Mouse (Mus musculus) limb, embryonic 11.5 days (tissue): ENCODE measurements at regions not wholly inside any gene's neighbourhood (a gene's known extent, or its start where the extent isn't known, plus 50 kb on each side); places are given as distances from the start of the nearest gene placed in this dataset.

ENCODE experiments used
- ATAC-seq: fragments of 200-750 bp; cut with Nextera tagmentation; 2 replicates; pipeline ENCODE4 v1.8.0; 2017; ENCODE audit warnings: low read depth; ENCODE audit not compliant: insufficient number of reproducible peaks, low FRiP score, low TSS enrichment
- DNase-seq: peaks from one replicate; pipeline ENCODE4 v3.0.0-alpha.2; 2015; ENCODE audit warnings: low spot score
- H3K27ac ChIP-seq: fragments of 300-500 bp; sonication (generic); replicated peaks from 2 replicates; pipeline ENCODE4 v1.5.1; 2014; ENCODE audit warnings: low read depth, mild to moderate bottlenecking, low read length
- H3K27me3 ChIP-seq: fragments of 300-500 bp; sonication (generic); 2 replicates; pipeline ENCODE4 v1.6.1; 2014; ENCODE audit warnings: mild to moderate bottlenecking, low read length, mixed read lengths; ENCODE audit not compliant: control insufficient read depth, insufficient read depth
- H3K36me3 ChIP-seq: fragments of 300-500 bp; sonication (generic); 2 replicates; pipeline ENCODE4 v1.6.1; 2014; ENCODE audit warnings: mild to moderate bottlenecking, low read length, moderate library complexity, mixed read lengths; ENCODE audit not compliant: control insufficient read depth, insufficient read depth
- H3K4me1 ChIP-seq: fragments of 300-500 bp; sonication (generic); 2 replicates; pipeline ENCODE4 v1.6.1; 2014; ENCODE audit warnings: low read length, mixed read lengths; ENCODE audit not compliant: control insufficient read depth, insufficient read depth
- H3K4me2 ChIP-seq: fragments of 300-500 bp; sonication (generic); 2 replicates; pipeline ENCODE4 v1.6.1; 2014; ENCODE audit warnings: low read depth, mild to moderate bottlenecking, moderate library complexity; ENCODE audit not compliant: severe bottlenecking
- H3K4me3 ChIP-seq: fragments of 300-500 bp; sonication (generic); 2 replicates; pipeline ENCODE4 v1.5.1; 2014; ENCODE audit warnings: low read depth, low read length
- H3K9ac ChIP-seq: fragments of 300-500 bp; sonication (generic); 2 replicates; pipeline ENCODE4 v1.6.1; 2014; ENCODE audit warnings: mild to moderate bottlenecking, low read length
- H3K9me3 ChIP-seq: fragments of 300-500 bp; sonication (generic); 2 replicates; pipeline ENCODE4 v1.6.1; 2016; ENCODE audit warnings: low read length; ENCODE audit not compliant: control insufficient read depth
- WGBS: fragments of 180-500 bp; shearing (Covaris S2); extraction: QIAGEN DNeasy Blood & Tissue Kit; methylation state at CpG from one replicate; pipeline ENCODE4 v1.1.7; 2014; 5-methylcytosine and 5-hydroxymethylcytosine counted together

- H3K36me3 ChIP-seq: no peaks in the 10 kb centered on the region
- no peak overlapping the region for H3K4me2 ChIP-seq
- WGBS: 37% methylated on average over 3 of the region's 3 CpGs
- no peak overlapping the region for H3K4me3 ChIP-seq
- no peak overlapping the region for H3K9ac ChIP-seq
- peaks cover 10% of the 10 kb centered on the region; the same call in 1 of the 2 replicates for H3K4me1 ChIP-seq
- H3K27ac ChIP-seq: no peak overlapping the region
- 0 out of 2 replicates have a peak, but pooled peaks cover 2% of the 10 kb centered on the region for H3K27me3 ChIP-seq
- no peak for ATAC-seq
- H3K9me3 ChIP-seq: no peaks in the 10 kb centered on the region
- no peak for DNase-seq
These were observed 49.9 kb upstream of the Fzd10 start for GRCm38 (mm10) chr5:128550736-128551135.

- no peak overlapping the region for H3K9ac ChIP-seq
- WGBS: 89% methylated on average over 11 of the region's 11 CpGs
- no peaks in the 10 kb centered on the region for H3K9me3 ChIP-seq
- H3K4me2 ChIP-seq: no peak overlapping the region
- H3K4me3 ChIP-seq: no peak overlapping the region
- peaks cover 10% of the 10 kb centered on the region; the same call in 1 of the 2 replicates for H3K4me1 ChIP-seq
- no peaks in the 10 kb centered on the region for H3K36me3 ChIP-seq
- H3K27me3 ChIP-seq: 0 out of 2 replicates have a peak, but pooled peaks cover 2% of the 10 kb centered on the region
- H3K27ac ChIP-seq: no peak overlapping the region
- no peak for ATAC-seq
- DNase-seq: no peak
These were observed 50.8 kb upstream of the Fzd10 start for GRCm38 (mm10) chr5:128549811-128550210.

GRCm38 (mm10) chr5:128542049-128542448 lies 58.6 kb upstream of the Fzd10 start:
- ATAC-seq (no peak), DNase-seq (peak; percentile 42)
- Histone ChIP-seq H3K9me3 (no peaks in the 10 kb centered on the region), H3K27ac (no peak overlapping the region), H3K9ac (peak overlapping the region; percentile 38; the same call in 1 of the 2 replicates), H3K27me3 (no peaks in the 10 kb centered on the region), H3K4me2 (peak overlapping the region; percentile 20; the same call in 1 of the 2 replicates), H3K4me3 (no peak overlapping the region), H3K36me3 (no peaks in the 10 kb centered on the region), H3K4me1 (peaks cover 7% of the 10 kb centered on the region)
- 8% methylated on average over 10 of the region's 10 CpGs for WGBS

- peaks cover 11% of the 10 kb centered on the region for H3K4me1 ChIP-seq
- no peak overlapping the region for H3K9ac ChIP-seq
- DNase-seq (no peak), ATAC-seq (no peak)
- no peaks in the 10 kb centered on the region for H3K9me3 ChIP-seq
- H3K27me3 ChIP-seq: no peaks in the 10 kb centered on the region
- no peaks in the 10 kb centered on the region for H3K36me3 ChIP-seq
- H3K4me3 ChIP-seq: no peak overlapping the region
- no peak overlapping the region for H3K4me2 ChIP-seq
- WGBS: 89% methylated on average over 5 of the region's 5 CpGs
- no peak overlapping the region for H3K27ac ChIP-seq
These were observed 62.0 kb upstream of the Fzd10 start for GRCm38 (mm10) chr5:128538646-128539045.

GRCm38 (mm10) chr5:128537218-128537617 lies 63.4 kb upstream of the Fzd10 start:
- 60% methylated on average over 12 of the region's 12 CpGs for WGBS
- Histone ChIP-seq H3K27ac (no peak overlapping the region), H3K9ac (no peak overlapping the region), H3K36me3 (no peaks in the 10 kb centered on the region), H3K9me3 (no peaks in the 10 kb centered on the region), H3K4me2 (peak overlapping the region; percentile 43), H3K4me3 (peak overlapping the region; percentile 16), H3K4me1 (peaks cover 10% of the 10 kb centered on the region), H3K27me3 (no peaks in the 10 kb centered on the region)
- peak; percentile 68 for ATAC-seq
- DNase-seq: peak; percentile 41

- H3K36me3 ChIP-seq: no peaks in the 10 kb centered on the region
- no peak for ATAC-seq
- no peak for DNase-seq
- WGBS: 20% methylated on average over 8 of the region's 8 CpGs
- H3K27ac ChIP-seq: no peak overlapping the region
- peak overlapping the region; percentile 43 for H3K4me2 ChIP-seq
- peaks cover 4% of the 10 kb centered on the region for H3K4me1 ChIP-seq
- H3K4me3 ChIP-seq: no peak overlapping the region; the same call in 1 of the 2 replicates
- no peak overlapping the region for H3K9ac ChIP-seq
- no peaks in the 10 kb centered on the region for H3K9me3 ChIP-seq
- no peaks in the 10 kb centered on the region for H3K27me3 ChIP-seq
These were observed 64.3 kb upstream of the Fzd10 start for GRCm38 (mm10) chr5:128536393-128536792.

GRCm38 (mm10) chr5:128527241-128527640 lies 73.4 kb upstream of the Fzd10 start:
- H3K27me3 ChIP-seq: no peaks in the 10 kb centered on the region
- no peak overlapping the region for H3K27ac ChIP-seq
- no peaks in the 10 kb centered on the region for H3K4me1 ChIP-seq
- 51% methylated on average over 6 of the region's 9 CpGs for whole genome bisulfite sequencing
- H3K36me3 ChIP-seq: no peaks in the 10 kb centered on the region
- DNase-seq (peak; percentile 45), ATAC-seq (no peak)
- no peak overlapping the region for H3K4me3 ChIP-seq
- H3K4me2 ChIP-seq: no peak overlapping the region
- H3K9ac ChIP-seq: no peak overlapping the region
- no peaks in the 10 kb centered on the region for H3K9me3 ChIP-seq

GRCm38 (mm10) chr5:128526432-128526831 lies 74.2 kb upstream of the Fzd10 start:
- ATAC-seq: no peak
- Histone ChIP-seq H3K9ac (no peak overlapping the region), H3K9me3 (no peaks in the 10 kb centered on the region), H3K4me1 (no peaks in the 10 kb centered on the region), H3K4me2 (no peak overlapping the region), H3K27ac (no peak overlapping the region), H3K36me3 (no peaks in the 10 kb centered on the region), H3K4me3 (no peak overlapping the region), H3K27me3 (no peaks in the 10 kb centered on the region)
- WGBS: 73% methylated on average over 5 of the region's 5 CpGs
- DNase-seq: no peak
